Mouse (Mus musculus): ENCODE data around the gene Fam243.

Fam243 gene

GRCm38 (mm10) chr16:92319353-92320109 lies 1.7 kb downstream of the Fam243 start:
- peak in 1 of 2 experiments; percentile 29 for DNase-seq

DNA sequence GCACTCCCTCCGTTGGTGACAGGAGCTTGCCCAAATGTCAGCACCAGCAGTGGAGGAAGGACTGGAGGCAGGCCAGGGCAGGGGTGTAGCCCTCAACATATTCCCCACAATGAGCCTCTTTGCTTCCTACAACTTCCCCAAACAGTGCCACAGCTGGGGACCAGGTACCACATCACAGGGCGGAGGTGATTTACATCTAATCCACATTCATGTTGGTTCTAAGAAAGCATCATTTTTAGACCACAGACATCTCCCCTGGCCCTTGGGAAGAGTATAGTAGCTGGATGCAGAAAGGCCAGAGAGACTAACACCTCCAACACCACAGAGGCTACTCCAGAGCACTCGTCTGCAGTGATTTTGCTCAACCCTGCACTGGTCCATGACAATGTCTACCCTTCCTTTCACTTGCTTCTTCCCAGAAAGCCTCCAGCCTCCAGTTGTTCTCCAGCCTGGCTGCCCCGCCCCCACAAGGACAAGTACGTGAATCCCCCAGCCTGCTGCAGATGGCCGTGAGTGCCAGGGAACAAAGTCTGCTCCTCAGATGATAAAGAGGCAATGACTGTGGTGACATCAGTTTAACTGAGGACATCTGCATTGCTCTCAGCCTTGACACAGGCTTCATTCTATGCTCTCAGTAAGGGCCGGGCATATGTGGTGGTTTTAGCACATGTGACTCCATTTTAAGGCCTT lies 5.0 kb downstream of the Fam243 start:
- no peak for DNase-seq

GRCm38 (mm10) chr16:92313953-92314741 lies 7.1 kb downstream of the Fam243 start:
- DNase-seq, result peak; percentile 38 to 45

DNA sequence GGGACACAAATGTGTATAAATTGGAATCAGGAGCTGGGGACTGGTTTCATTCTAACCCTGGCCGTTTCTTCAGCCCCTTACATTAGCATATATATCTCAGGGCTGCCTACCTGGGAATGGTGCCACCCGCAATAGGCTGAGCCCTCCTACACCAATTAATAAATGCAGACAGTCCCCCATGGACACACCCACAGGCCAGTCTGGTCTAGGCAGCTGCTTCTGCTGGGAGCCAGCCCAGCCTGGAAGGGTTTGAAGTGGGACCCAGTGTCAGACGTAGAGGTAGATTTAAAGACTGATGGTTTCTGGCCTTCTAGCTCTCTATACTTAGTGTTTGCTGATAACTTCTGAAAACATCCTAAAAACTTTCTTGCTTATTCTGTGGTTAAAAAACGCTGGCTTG lies 12.1 kb downstream of the Fam243 start:
- no peak for DNase-seq

DNA sequence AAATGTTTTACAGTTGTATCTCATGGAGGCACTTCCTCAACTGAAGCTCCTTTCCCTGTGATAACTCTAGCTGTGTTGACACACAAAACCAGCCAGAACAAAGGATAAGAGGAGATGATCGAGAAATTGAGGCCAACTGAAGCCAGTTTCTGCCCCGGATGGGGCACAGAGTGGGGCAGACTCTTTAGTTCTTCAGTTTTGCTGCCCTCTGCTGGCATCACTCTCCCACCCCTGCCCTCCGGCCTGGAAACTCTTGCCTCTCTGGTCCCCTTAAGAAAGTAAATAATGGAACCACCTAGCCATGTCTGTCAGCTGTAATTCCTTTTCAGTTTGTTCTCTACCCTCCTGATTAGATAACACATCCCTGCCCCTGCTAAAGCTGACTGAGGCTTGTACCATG lies 13.3 kb downstream of the Fam243 start:
- DNase-seq, result no peak

DNA sequence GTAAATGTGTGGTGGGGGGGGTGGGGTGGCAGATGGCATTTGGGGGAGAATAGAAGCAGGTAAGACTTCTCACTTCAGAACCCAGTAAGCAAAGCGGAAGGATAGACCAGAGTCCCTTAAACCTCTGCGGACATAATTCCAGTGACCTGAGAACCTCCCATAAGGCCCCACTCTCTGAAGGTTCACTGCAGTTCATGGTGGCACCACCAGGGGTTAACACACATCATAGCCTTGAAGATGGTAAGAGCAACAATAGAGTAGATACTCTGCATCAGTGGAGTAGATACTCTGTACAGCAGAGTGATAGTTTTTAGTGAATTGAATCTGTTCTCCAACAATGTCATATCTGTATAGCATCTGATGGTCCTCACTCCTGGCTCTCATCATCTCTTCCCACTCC lies 15.7 kb downstream of the Fam243 start:
- no peak for DNase-seq

GRCm38 (mm10) chr16:92302506-92302905 lies 18.7 kb downstream of the Fam243 start:
- no peak for DNase-seq

- DNase-seq, result no peak
These were observed 19.3 kb downstream of the Fam243 start for GRCm38 (mm10) chr16:92301989-92302388.

GRCm38 (mm10) chr16:92301412-92301806 lies 19.8 kb downstream of the Fam243 start:
- DNase-seq, result peak; percentile 32 to 55

- peak; percentile 96 to 97 for DNase-seq
These were observed 20.4 kb downstream of the Fam243 start, which contains the start of gene Smim11 for GRCm38 (mm10) chr16:92300649-92301411. Gene Smim11 (plus strand): TSS chr16:92301286.

DNA sequence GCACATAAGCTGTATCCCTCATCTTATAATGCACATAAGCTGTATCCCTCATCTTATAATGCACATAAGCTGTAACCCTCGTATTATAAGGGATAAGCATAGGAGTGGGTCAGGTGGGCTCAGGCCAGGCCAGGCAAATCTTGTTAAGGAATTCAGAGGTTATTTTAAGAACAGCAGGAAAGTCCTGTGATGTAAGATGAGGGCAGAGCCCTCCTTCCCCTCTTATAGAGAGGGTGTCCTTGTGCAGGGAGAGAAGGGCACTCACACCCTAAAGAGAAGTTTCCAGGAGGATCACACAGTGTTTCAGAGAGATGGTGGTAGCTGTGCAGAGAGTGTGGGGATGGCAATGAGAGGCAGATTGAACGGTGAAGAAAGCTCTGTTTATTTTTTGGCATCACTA lies 25.9 kb downstream of the Fam243 start:
- DNase-seq, result no peak

DNA sequence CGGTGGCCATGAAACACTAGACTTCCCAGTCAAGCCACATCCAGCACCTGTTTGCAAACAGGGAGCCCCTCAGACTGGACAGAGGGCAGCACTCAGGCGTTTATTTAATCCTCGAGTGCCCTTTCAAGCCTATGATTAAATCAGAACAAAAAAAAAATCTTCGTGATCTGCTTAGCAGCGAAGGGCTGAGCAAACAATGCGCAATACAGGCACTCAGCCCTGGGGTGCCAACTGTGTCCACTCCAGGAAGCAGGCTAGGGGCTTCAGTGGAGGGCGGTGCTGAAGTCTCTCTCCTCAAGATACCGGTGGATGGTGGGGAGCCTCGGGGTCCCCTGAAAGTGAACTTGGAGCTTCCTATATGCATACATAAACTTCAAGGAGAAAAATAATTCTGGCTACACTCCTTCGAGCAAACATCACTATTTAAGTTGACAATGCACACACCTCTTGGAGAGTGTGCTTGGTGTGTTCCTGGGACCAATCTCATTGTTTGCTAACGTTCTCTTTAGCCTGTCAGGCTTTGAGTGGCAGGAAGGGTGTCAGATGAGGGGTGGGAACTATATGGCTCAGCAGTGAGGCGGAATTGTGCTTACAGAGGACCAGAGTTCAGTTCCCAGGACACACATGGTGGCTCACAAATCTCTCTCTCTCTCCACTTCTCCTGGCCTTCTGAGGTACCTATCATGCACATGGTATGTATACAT lies 26.8 kb downstream of the Fam243 start:
- no peak for DNase-seq

- no peak for DNase-seq
These were observed 29.1 kb downstream of the Fam243 start, which contains the start of gene Kcne2 for GRCm38 (mm10) chr16:92292101-92292500. Gene Kcne2 (plus strand): TSS chr16:92292389.

GRCm38 (mm10) chr16:92290045-92290444 lies 31.2 kb downstream of the Fam243 start:
- no peak for DNase-seq

DNA sequence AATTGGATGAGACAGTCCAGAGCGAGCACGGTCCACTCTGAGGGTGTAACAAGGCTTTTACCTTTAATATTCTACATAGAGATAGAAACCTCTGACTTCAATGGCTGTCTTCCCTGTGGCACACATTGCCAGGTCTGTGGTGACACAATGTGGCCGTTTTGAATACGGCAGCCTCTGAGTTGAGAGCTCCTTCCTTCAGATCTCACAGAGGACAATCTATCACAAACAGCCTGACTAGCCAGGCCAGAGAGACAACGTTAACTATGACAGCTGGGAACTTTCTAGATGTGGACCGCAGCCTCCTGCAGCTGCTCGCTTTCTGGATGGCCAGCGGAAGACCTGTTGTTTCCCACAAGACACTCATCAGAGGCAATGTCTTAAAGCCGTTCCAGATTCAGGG lies 32.5 kb downstream of the Fam243 start:
- DNase-seq, result peak; percentile 40 to 42

DNA sequence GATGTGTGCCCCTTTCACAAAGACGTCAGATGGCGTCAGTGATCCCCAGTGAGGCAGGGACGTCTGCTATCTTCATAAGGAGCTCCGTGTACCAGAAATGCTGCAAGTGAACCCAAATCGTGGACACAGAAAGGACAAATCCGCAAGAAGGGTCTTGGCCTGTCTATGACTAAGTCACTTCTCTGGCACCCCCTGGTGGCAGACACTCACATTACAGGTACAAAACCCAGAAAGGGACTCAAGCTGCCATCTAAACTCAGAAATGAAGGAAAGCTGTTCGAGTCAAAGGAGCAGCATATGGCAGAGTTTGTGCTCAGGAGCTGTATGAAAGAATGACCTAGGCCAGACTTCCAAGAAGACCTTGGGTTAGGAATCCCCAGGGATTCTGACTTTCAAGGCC lies 34.6 kb downstream of the Fam243 start:
- DNase-seq, result peak; percentile 83 to 93

DNA sequence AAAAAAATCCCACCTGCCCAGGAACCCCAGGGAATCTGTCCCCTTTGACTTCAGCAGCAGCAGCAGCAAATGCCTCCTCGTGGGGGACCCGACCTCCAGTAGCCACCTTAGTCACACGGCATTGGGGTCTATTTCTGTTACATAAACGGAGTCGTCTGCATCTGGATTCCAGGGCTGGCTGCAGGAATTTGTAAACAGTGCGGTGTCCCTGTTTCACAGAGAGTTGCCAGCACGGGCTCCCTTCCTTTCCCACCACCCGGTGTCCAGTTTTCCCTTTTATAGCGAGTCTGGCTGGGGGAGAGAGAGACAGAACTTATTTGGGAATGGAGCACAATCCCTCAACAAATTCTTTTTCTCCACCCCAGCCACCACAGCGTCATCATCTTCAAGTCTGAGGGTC lies 36.2 kb downstream of the Fam243 start:
- DNase-seq, result no peak

- no peak for DNase-seq
These were observed 38.6 kb downstream of the Fam243 start for GRCm38 (mm10) chr16:92282671-92283070.

DNA sequence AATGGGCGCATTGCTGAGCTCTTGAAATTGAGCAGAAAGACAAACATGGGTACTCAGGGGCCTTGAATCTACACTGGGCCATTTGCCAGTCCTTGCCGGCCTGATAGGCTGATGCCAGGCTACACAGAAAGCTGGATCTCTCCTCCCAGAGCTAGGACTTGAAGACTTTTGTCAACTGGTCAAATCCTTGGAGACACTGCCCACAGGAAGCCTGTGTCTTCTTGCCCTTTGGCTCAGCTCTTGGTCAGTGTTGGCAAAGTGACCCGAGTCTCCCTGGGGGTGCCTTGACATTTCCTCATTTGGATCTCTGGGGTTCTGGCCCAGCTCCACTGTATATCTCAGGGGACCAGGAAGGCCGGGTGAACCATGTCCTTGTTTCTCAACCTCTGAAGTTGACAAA lies 45.7 kb downstream of the Fam243 start:
- no peak for DNase-seq

DNA sequence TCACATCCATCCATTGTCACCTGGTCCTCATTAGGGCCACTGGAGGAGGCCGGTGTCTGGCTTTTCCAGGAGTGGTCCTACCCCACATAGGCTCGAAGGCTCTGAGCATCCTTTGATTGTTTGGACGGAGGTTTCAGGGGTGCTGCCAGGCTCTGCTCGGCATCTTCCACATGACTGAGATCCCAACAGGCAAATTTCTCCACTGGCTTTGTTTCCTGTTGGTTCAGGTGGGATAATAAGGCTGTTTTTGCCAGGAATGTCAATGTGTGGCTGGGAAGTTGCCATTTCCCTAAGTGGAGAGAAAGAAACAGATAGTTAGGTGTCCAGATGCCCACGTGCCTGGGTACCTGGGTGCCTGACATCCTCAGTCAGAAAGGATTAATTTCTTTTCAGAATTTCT lies 46.7 kb downstream of the Fam243 start:
- no peak for DNase-seq

Data from kidney, postnatal 25 days (tissue).